Mouse (Mus musculus) 3T3-L1 (cell line): ENCODE results near the gene Wnt10a.
A peak's percentile ranks its signal among the peaks of the same experiment; 100 is the strongest.

Experiments used
- DNase-seq: peaks from one replicate; pipeline ENCODE4 v3.0.0-alpha.2; 2015; ENCODE audit warnings: low read depth, low spot score

Gene Wnt10a

GRCm38 (mm10) chr1:74791249-74791648 is at the start of gene Wnt10a:
Gene Wnt10a (plus strand): TSS chr1:74791516.
- DNase-seq, result no peak

GRCm38 (mm10) chr1:74747335-74747734 is 44.0 kb upstream of the Wnt10a start:
- no peak for DNase-seq

GRCm38 (mm10) chr1:74748643-74749271 is 42.6 kb upstream of the Wnt10a start, which contains the start of gene Prkag3:
Gene Prkag3 (minus strand): TSS chr1:74749221.
- DNase-seq, result peak; percentile 68

GRCm38 (mm10) chr1:74749301-74749700 is 42.0 kb upstream of the Wnt10a start:
- peak; percentile 92 for DNase-seq

- no peak for DNase-seq
Measured at GRCm38 (mm10) chr1:74750683-74751082, 40.6 kb upstream of the Wnt10a start.

- no peak for DNase-seq
Measured at GRCm38 (mm10) chr1:74752150-74752549, 39.2 kb upstream of the Wnt10a start.

- no peak for DNase-seq
Measured at GRCm38 (mm10) chr1:74752833-74753232, 38.5 kb upstream of the Wnt10a start.

GRCm38 (mm10) chr1:74753266-74753974 is 37.9 kb upstream of the Wnt10a start:
- no peak for DNase-seq

GRCm38 (mm10) chr1:74754175-74754785 is 37.0 kb upstream of the Wnt10a start:
- DNase-seq, result no peak

- DNase-seq, result peak; percentile 82
Measured at GRCm38 (mm10) chr1:74759773-74760172, 31.5 kb upstream of the Wnt10a start.

GRCm38 (mm10) chr1:74763081-74763480 is 28.2 kb upstream of the Wnt10a start:
- peak; percentile 82 for DNase-seq

- DNase-seq, result no peak
Measured at GRCm38 (mm10) chr1:74770727-74771466, 20.4 kb upstream of the Wnt10a start.

- no peak for DNase-seq
Measured at GRCm38 (mm10) chr1:74771467-74771844, 19.9 kb upstream of the Wnt10a start.

- DNase-seq, result no peak
Measured at GRCm38 (mm10) chr1:74771845-74771930, 19.6 kb upstream of the Wnt10a start, which contains the start of gene Wnt6. Gene Wnt6 (plus strand): TSS chr1:74771892.

- DNase-seq, result no peak
Measured at GRCm38 (mm10) chr1:74771931-74772620, 19.2 kb upstream of the Wnt10a start.

GRCm38 (mm10) chr1:74773136-74773535 is 18.2 kb upstream of the Wnt10a start:
- DNase-seq, result peak; percentile 77

- no peak for DNase-seq
Measured at GRCm38 (mm10) chr1:74774062-74774461, 17.3 kb upstream of the Wnt10a start.

- no peak for DNase-seq
Measured at GRCm38 (mm10) chr1:74775816-74776215, 15.5 kb upstream of the Wnt10a start.

GRCm38 (mm10) chr1:74778934-74779486 is 12.3 kb upstream of the Wnt10a start:
- no peak for DNase-seq

GRCm38 (mm10) chr1:74782045-74782444 is 9.3 kb upstream of the Wnt10a start:
- no peak for DNase-seq

- no peak for DNase-seq
Measured at GRCm38 (mm10) chr1:74783554-74783953, 7.8 kb upstream of the Wnt10a start.
